Mouse (Mus musculus) testis, postnatal 10 days (tissue): ENCODE data around the gene Selenos.

Source experiments
- DNase-seq: peaks from one replicate; pipeline ENCODE4 v3.0.0; 2021; ENCODE audit warnings: low spot score

Selenos gene

DNA sequence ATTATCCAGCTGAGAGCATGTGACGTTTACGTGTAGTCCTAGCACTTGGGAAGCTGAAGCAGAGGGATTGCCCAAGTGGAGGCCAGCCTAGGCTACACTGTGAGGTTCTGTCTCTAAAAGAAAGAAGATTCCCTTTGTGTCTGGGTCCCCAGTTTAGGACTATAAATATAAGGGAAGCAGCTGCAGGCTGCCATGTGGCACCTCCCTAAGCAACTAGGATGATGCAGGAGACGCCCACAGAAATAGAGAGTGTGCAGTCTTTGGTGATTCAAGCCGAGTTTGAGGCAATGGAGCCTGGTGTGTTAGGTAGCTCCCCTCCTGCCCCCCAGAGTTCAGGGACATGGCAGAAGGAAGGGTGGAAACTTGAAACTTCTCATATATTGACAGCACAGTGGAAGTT, 8.2 kb downstream of the Selenos start:
- no peak for DNase-seq

DNA sequence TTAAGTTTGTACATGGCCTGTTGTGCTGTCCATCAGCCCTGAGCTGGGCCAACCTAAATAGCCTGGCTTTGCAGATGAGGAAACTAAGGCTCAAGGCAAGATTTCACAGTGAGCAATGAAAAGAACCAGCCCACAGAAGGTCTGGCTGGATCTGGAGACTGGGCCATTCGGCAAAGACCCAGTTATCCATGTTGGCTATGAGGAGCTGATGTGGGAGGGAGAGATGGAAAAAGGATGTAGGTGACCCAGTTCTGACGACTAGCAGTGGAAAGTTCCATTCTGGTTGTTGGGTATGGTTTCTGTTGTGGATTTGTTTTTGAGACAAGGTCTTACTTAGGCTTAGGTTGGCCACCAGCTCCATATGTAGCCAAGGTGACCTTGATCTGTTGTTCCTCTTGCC, 8.6 kb downstream of the Selenos start:
- DNase-seq: no peak

DNA sequence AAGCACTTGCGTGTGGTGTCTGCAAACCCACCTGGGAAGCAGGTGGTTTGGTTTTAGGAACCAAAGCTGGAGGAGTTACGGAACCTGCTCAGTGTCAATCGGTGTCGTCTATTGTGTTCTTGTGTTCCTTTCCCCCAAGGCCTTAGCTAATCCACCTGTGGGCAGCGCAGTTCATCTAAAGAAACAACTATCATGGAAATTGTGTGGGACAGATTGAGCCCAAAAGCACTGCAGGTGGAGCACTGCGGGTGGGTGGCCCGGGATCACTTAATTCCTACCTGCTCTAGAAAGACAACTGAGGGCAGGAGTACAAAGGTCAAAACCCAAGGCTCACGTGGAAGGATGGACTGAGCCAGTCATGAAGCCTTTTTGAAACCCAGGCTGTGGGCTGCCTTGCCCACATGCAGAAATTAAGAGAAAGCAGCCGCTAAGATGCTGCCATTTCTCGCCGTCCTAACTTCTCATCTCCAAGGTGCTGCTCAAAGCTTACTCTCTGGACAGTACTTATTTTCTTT, 11.3 kb downstream of the Selenos start:
- no peak for DNase-seq

- no peak for DNase-seq
These were observed 12.1 kb downstream of the Selenos start for GRCm38 (mm10) chr7:66091553-66091952.

GRCm38 (mm10) chr7:66092656-66093055, 13.2 kb downstream of the Selenos start:
- DNase-seq: no peak

- peak; percentile 63 for DNase-seq
These were observed 14.7 kb downstream of the Selenos start for GRCm38 (mm10) chr7:66094141-66094540.

- no peak for DNase-seq
These were observed 19.4 kb downstream of the Selenos start for GRCm38 (mm10) chr7:66098803-66099202.

DNA sequence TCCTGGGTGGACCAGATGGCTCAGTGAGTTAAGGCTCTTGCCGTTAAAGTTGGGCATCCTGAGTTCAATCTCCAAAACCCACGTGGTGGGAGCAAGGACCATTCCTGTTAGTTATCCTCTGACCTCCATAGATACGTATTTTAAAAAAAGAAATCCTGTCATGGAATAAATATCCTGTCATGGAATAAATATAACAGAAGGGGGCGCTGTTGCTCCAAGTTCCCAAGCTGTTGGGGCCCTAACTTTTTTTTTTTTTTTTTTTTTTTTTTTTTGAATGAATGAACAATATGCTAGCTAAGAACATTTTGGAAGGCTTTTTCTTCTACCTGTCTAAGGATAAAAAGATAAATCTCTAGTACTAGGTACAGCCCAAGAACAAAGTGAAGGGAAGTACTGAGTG, 22.4 kb downstream of the Selenos start:
- no peak for DNase-seq

DNA sequence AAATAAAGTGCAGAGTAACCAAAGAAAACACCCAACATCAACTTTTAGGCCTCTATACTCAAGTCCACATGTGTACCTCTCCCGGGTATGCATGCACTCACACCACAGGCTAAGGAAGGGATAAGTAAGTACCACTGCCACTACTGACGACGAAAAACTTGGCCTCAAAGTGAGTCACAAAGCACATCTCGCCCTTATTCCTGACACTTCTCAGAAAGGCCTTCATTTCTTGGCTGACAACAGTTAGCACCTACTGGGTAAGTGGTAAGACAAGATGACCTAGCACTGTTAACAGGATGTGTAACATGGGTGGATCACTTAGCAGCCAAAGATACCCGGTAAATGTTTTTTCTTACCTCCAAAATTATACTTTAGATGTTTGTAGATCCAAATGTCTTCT, 25.1 kb downstream of the Selenos start:
- no peak for DNase-seq

GRCm38 (mm10) chr7:66105771-66106170, 26.3 kb downstream of the Selenos start:
- no peak for DNase-seq

DNA sequence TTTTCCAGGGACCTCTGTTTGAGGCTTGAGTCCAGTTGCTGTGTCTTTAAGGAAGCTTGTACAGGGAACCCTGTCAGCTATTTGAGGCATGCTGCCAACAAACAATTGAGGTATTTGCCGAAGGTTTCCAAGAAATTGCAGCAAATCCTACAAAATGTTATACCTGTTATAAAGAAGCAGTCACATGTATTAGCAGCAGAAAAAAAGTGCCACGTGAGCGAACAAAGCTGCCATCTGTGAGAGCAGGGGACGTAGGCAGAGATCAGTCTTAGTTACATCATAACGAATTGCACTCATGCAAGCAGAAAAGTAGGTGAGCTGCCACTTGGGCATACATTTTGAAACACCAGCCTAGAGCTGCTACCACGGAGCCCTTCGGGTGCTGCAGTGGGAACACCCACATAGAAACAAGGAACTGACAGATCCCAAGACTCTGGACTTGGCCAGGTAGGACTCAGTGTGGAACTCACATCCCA, 27.2 kb downstream of the Selenos start:
- DNase-seq: no peak

- no peak for DNase-seq
These were observed 27.8 kb downstream of the Selenos start for GRCm38 (mm10) chr7:66107206-66107605.

GRCm38 (mm10) chr7:66107930-66108329, 28.5 kb downstream of the Selenos start:
- DNase-seq: no peak

- peak; percentile 91 for DNase-seq
These were observed 29.8 kb downstream of the Selenos start, which contains the start of gene Chsy1 for GRCm38 (mm10) chr7:66108961-66109854. Gene Chsy1 (plus strand): TSS chr7:66109515.

- DNase-seq: peak; percentile 62
These were observed 30.6 kb downstream of the Selenos start for GRCm38 (mm10) chr7:66109855-66110635.

GRCm38 (mm10) chr7:66110636-66111112, 31.2 kb downstream of the Selenos start:
- no peak for DNase-seq

DNA sequence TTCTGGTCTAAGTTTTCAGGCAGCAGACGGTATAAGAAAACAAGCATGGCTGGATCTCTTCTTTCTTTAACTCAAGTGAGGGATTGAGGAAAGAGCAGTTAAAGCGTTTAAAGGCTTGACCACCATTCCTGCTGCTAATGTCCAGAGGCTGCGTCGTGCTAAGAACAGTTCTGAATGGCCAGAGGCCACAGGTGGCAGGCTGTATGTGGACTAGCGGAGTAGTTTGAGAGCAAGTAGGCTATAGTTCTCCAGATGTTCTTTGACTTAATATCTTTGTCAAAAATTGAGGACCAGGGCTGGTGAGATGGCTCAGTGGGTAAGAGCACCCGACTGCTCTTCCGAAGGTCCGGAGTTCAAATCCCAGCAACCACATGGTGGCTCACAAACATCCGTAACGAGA, 31.8 kb downstream of the Selenos start:
- no peak for DNase-seq

GRCm38 (mm10) chr7:66113561-66113960, 34.1 kb downstream of the Selenos start:
- DNase-seq: no peak

- DNase-seq: no peak
These were observed 36.4 kb downstream of the Selenos start for GRCm38 (mm10) chr7:66115821-66116343.

DNA sequence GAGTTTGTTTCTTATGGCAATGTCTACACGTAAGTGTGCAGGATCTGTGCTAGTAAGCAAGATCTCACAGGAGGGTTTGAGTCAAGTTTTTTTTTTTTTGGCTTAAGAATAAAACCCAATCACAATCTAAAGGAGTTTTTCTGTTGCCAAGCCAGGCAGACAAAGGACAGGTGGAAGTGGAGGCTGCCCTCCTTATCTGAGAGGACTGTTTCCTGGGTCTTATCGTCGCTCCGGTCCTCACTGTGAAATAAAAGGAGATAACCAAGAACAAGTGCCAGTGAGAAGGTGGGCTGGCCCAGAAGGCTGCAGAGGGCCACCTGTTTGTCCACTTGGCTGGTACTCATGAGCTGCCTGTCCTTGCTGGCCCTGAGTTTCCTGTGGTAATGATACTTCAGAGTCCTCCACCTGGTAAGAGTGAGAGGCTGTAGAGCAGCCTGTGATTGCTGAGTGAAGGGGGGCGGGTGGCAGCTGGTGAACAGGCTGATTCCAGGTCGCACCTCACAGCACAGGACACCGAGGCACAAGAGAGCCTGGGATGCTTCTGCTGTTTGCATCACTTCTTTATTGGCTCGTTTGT, 37.5 kb downstream of the Selenos start:
- no peak for DNase-seq

GRCm38 (mm10) chr7:66118046-66118445, 38.6 kb downstream of the Selenos start:
- no peak for DNase-seq

DNA sequence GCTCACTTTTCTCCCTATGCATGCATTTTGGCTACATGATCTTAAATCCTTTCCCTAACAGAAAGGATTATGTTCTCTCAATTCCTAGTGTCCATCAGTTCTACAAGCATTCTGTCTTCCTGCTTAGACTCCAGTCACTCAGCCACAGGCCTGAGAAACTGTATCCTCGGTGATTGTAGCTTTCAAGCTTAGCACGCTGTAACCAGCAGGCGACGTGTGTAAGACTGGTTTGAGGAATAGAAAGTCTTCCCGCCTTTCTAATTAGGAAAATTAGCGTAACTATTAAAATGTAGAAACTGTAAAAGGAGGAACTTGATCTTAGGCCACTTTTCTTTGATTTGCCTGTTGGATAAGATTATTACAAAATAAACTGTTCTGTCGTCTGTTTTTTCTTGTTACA, 39.3 kb downstream of the Selenos start:
- DNase-seq: no peak
